Mouse (Mus musculus) hindbrain, postnatal 0 days (tissue): ENCODE measurements around the gene Unc5b. TPM values are rescaled to one million over a fixed set of nuclear protein-coding genes. Genes with fewer than 3 reads are reported as not detected.

Experiments
- ATAC-seq: fragments of 200-750 bp; cut with Nextera tagmentation; 2 replicates; pipeline ENCODE4 v1.8.0; 2017; ENCODE audit warnings: mild to moderate bottlenecking, moderate TSS enrichment, moderate library complexity
- DNase-seq: peaks from one replicate; pipeline ENCODE4 v3.0.0-alpha.2; 2015; ENCODE audit warnings: low spot score
- H3K27ac ChIP-seq: fragments of 300-500 bp; sonication (generic); 2 replicates; pipeline ENCODE4 v1.5.1; 2014; ENCODE audit warnings: mild to moderate bottlenecking
- H3K27me3 ChIP-seq: fragments of 300-500 bp; sonication (generic); 2 replicates; pipeline ENCODE4 v1.6.1; 2014; ENCODE audit warnings: low read length, mixed read lengths; ENCODE audit not compliant: insufficient read depth
- H3K36me3 ChIP-seq: fragments of 300-500 bp; sonication (generic); 2 replicates; pipeline ENCODE4 v1.6.1; 2014; ENCODE audit warnings: low read length, mixed read lengths; ENCODE audit not compliant: insufficient read depth
- H3K4me1 ChIP-seq: fragments of 300-500 bp; sonication (generic); 2 replicates; pipeline ENCODE4 v1.6.1; 2014; ENCODE audit warnings: antibody characterized with exemption, low read length, mixed read lengths; ENCODE audit not compliant: insufficient read depth
- H3K4me2 ChIP-seq: fragments of 300-500 bp; sonication (generic); 2 replicates; pipeline ENCODE4 v1.6.1; 2014; ENCODE audit warnings: low read depth, mild to moderate bottlenecking, low read length, moderate library complexity, mixed read lengths
- H3K4me3 ChIP-seq: fragments of 300-500 bp; sonication (generic); 2 replicates; pipeline ENCODE4 v1.5.1; 2014; ENCODE audit warnings: low read length
- H3K9ac ChIP-seq: fragments of 300-500 bp; sonication (generic); replicated peaks from 2 replicates; pipeline ENCODE4 v1.6.1; 2014; ENCODE audit warnings: mild to moderate bottlenecking, low read length, moderate library complexity, mixed read lengths
- H3K9me3 ChIP-seq: fragments of 300-500 bp; sonication (generic); 2 replicates; pipeline ENCODE4 v1.6.1; 2016; ENCODE audit warnings: low read length, mixed read lengths
- CTCF ChIP-seq: IDR thresholded peaks from 2 replicates; pipeline ENCODE4 v1.5.1; 2016; ENCODE audit warnings: antibody characterized with exemption, control low read depth, low read depth
- WGBS: fragments of 180-500 bp; shearing (Covaris S2); extraction: QIAGEN DNeasy Blood & Tissue Kit; methylation state at CpG from one replicate; pipeline ENCODE4 v1.1.7; 2014; 5-methylcytosine and 5-hydroxymethylcytosine counted together
- polyA plus RNA-seq: library from polyadenylated mRNA; unstranded; fragments of >200 nt; fragmentation: Nextera tagmentation; extraction: Ambion mirVana; gene quantifications from 2 replicates; pipeline ENCODE4 v1.2.1, GENCODE M21; 2015
- total RNA-seq: library from RNA; depleted of rRNA; stranded (reverse); fragments of >200 nt; gene quantifications from 2 replicates; pipeline ENCODE4 v1.2.3, GENCODE M21; 2014

The Unc5b gene
- total and polyA plus RNA-seq, 2 experiments from 2014 or later = 1.8 to 27.3 TPM

DNA sequence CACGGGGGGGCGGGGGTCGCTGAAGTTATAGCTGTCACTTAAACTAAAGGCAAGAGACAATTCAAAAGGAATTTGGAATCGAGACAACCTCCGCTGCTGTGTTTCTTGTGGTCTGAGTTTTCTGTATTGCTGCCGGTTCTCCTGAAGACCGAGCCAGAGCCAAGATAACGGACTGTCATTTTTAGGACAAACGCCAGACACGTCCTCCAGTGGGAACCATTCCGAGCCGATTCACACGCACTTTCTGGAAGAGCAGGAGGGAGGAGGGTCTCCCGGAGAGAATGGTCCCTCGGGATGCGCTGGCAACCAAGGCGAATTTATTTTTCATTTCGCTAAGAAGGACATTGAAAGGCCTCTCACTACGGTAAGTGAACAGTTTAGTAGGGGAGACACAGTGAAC, 7.4 kb upstream of the Unc5b start:
- Histone ChIP-seq H3K4me2 (peak overlapping the region; percentile 41), H3K9me3 (no peaks in the 10 kb centered on the region), H3K4me3 (no peak overlapping the region), H3K36me3 (no peaks in the 10 kb centered on the region), H3K27ac (no peak overlapping the region), H3K4me1 (no peaks in the 10 kb centered on the region), H3K9ac (no peak overlapping the region), H3K27me3 (peaks cover 10% of the 10 kb centered on the region; the same call in 1 of the 2 replicates)
- TF ChIP-seq CTCF = no peak
- DNase-seq (peak; percentile 42), ATAC-seq (no peak)
- WGBS = 35% methylated on average over 19 of the region's 19 CpGs

GRCm38 (mm10) chr10:60834949-60835348, 3.6 kb upstream of the Unc5b start:
- no peak for ATAC-seq
- H3K27ac ChIP-seq = no peak overlapping the region
- no peaks in the 10 kb centered on the region; the same call in 1 of the 2 replicates for H3K4me1 ChIP-seq
- H3K4me2 ChIP-seq = no peak overlapping the region
- no peak overlapping the region for H3K9ac ChIP-seq
- peaks cover 16% of the 10 kb centered on the region for H3K27me3 ChIP-seq
- TF ChIP-seq CTCF = peak; percentile 98
- no peaks in the 10 kb centered on the region for H3K9me3 ChIP-seq
- H3K4me3 ChIP-seq = no peak overlapping the region
- 3% methylated on average over 13 of the region's 13 CpGs for WGBS
- DNase-seq = peak; percentile 84
- H3K36me3 ChIP-seq = no peaks in the 10 kb centered on the region

DNA sequence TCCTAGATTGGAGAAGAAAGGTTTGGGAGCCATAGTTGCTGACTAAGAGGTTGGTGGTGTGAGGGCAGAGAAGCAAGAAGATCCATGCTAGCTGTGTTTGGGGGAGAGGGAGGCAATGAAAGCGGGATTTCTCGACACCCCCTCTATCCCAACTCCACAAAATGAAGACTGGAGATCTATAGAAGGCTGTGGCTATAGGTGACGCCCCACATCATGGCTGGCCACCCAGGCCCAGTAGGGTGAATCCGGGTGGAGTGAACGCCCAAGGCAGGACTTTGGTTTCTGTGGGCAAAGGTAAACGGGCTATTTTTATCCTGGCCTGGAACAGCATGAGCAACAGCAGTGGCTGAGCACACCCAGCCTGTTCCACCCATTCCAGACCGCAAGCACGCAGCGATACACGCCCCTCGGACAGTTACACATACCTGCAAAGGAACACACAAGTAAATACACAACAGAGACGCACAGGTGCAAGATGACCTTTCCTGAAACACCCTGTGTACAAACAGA, 1.3 kb upstream of the Unc5b start:
- ATAC-seq (no peak), DNase-seq (no peak)
- Histone ChIP-seq H3K36me3 (no peaks in the 10 kb centered on the region), H3K4me2 (no peak overlapping the region), H3K9ac (no peak overlapping the region), H3K27me3 (peaks cover 26% of the 10 kb centered on the region), H3K27ac (no peak overlapping the region), H3K9me3 (no peaks in the 10 kb centered on the region), H3K4me1 (no peaks in the 10 kb centered on the region; the same call in 1 of the 2 replicates), H3K4me3 (no peak overlapping the region)
- WGBS = 81% methylated on average over 12 of the region's 12 CpGs
- TF ChIP-seq CTCF = no peak

DNA sequence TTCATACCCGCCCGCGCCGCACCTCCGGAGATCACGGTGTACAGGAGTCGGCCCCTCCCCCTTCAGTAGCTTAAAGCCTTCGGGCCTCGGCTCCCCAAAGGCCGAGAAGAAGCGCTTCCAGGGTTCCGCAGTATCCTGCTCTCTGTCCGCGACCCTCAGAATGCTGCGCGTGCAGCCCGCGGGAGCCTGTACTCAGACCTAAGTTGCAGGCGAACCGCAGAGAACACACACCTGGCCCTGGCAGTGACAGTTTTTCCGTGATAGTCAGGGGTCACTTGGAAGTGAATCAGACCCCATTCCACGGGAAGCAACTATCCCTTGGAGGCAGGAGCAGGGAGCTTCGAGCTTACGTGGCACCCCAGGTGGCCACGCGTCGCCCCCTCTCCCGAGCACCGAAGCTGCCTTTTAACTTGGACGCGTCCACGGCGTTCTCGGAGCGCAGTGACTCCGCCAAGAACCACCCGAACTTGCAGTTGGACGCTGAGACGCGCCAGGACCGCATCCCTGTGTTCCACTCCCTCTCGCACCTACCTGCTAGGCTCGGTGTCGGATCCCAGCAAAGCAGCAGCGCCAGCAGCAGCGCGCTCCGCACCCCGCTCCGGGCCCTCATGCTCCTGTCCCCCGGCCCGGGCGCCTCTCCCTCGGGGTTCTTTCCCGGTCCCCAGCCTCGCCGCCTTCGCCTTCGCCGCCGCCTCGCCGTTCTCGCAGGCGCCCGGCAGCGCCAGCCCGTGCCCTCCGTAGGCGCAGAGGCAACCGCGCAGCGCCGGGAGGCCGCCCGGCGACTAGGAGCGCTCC, 628 bp downstream of the Unc5b start:
- Histone ChIP-seq H3K36me3 (no peaks in the 10 kb centered on the region), H3K27ac (peak overlapping the region; percentile 26; the same call in 1 of the 2 replicates), H3K9me3 (no peaks in the 10 kb centered on the region), H3K9ac (peak overlapping the region; percentile 52), H3K4me1 (peaks cover 14% of the 10 kb centered on the region), H3K27me3 (peaks cover 31% of the 10 kb centered on the region), H3K4me2 (peak overlapping the region; percentile 95), H3K4me3 (peak overlapping the region; percentile 65)
- TF ChIP-seq CTCF = no peak
- DNase-seq (no peak), ATAC-seq (no peak)
- under 1% methylated on average over 72 of the region's 78 CpGs for WGBS

DNA sequence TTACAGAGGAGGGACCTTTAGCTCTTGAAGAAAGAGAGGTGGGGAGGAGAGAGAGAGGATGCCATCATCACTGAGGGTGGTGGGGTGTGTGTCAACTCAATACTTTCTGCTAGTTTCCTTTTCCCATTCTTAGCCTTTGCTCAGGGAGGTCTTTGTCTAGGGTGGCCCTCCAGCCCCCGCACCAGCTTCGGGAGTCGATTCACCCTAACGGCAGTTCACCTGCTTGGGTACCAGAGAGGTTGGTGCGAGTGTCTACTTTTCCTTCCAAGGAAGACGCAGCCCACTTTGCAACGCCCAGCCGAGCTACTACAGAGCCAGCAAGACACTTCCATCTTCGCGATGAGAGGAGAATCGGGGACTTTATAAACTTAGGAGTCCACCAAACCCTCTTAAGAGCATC, 1.4 kb downstream of the Unc5b start:
- Histone ChIP-seq H3K4me1 (peaks cover 14% of the 10 kb centered on the region), H3K27ac (no peak overlapping the region), H3K27me3 (peaks cover 28% of the 10 kb centered on the region), H3K9me3 (no peaks in the 10 kb centered on the region), H3K4me2 (peak overlapping the region; percentile 95), H3K4me3 (peak overlapping the region; percentile 65), H3K9ac (peak overlapping the region; percentile 52; the same call in 1 of the 2 replicates), H3K36me3 (no peaks in the 10 kb centered on the region)
- DNase-seq = no peak
- no peak for ATAC-seq
- no peak for TF ChIP-seq CTCF
- WGBS = under 1% methylated on average over 11 of the region's 11 CpGs

GRCm38 (mm10) chr10:60829071-60829470, 2.3 kb downstream of the Unc5b start:
- H3K4me1 ChIP-seq = peaks cover 14% of the 10 kb centered on the region
- DNase-seq (peak; percentile 49), ATAC-seq (no peak)
- H3K36me3 ChIP-seq = no peaks in the 10 kb centered on the region
- peak overlapping the region; percentile 65 for H3K4me3 ChIP-seq
- H3K4me2 ChIP-seq = peak overlapping the region; percentile 95
- no peak for TF ChIP-seq CTCF
- 0 out of 2 replicates have a peak overlapping the region, but pooled peaks have one; percentile 3 for H3K9ac ChIP-seq
- no peaks in the 10 kb centered on the region for H3K9me3 ChIP-seq
- WGBS = 29% methylated on average over 6 of the region's 6 CpGs
- H3K27ac ChIP-seq = no peak overlapping the region
- H3K27me3 ChIP-seq = peaks cover 23% of the 10 kb centered on the region
